Mouse (Mus musculus) midbrain, embryonic 13.5 days (tissue): Measurements from ENCODE around the gene Heatr9. TPM values are rescaled to one million over a fixed set of nuclear protein-coding genes. Genes with fewer than 3 reads are reported as not detected.

Experiments used
- ATAC-seq: fragments of 200-750 bp; cut with Nextera tagmentation; 2 replicates; pipeline ENCODE4 v1.8.0; 2017; ENCODE audit warnings: mild to moderate bottlenecking, moderate TSS enrichment, moderate library complexity
- H3K27ac ChIP-seq: fragments of 300-500 bp; sonication (generic); 2 replicates; pipeline ENCODE4 v1.5.1; 2015; ENCODE audit warnings: inconsistent platforms, mild to moderate bottlenecking, moderate library complexity
- H3K27me3 ChIP-seq: fragments of 300-500 bp; sonication (generic); 2 replicates; pipeline ENCODE4 v1.6.1; 2015; ENCODE audit warnings: mild to moderate bottlenecking, inconsistent platforms
- H3K36me3 ChIP-seq: fragments of 300-500 bp; sonication (generic); 2 replicates; pipeline ENCODE4 v1.6.1; 2015; ENCODE audit warnings: mild to moderate bottlenecking, inconsistent platforms
- H3K4me1 ChIP-seq: fragments of 300-500 bp; sonication (generic); replicated peaks from 2 replicates; pipeline ENCODE4 v1.6.1; 2015; ENCODE audit warnings: inconsistent platforms
- H3K4me2 ChIP-seq: fragments of 300-500 bp; sonication (generic); replicated peaks from 2 replicates; pipeline ENCODE4 v1.6.1; 2015; ENCODE audit warnings: moderate library complexity, mild to moderate bottlenecking, inconsistent platforms
- H3K4me3 ChIP-seq: fragments of 300-500 bp; sonication (generic); replicated peaks from 2 replicates; pipeline ENCODE4 v1.5.1; 2015; ENCODE audit warnings: mild to moderate bottlenecking, inconsistent platforms
- H3K9ac ChIP-seq: fragments of 300-500 bp; sonication (generic); replicated peaks from 2 replicates; pipeline ENCODE4 v1.6.1; 2015; ENCODE audit warnings: mild to moderate bottlenecking, inconsistent platforms
- H3K9me3 ChIP-seq: fragments of 300-500 bp; sonication (generic); 2 replicates; pipeline ENCODE4 v1.6.1; 2016; ENCODE audit warnings: mild to moderate bottlenecking, inconsistent platforms
- WGBS: fragments of 180-500 bp; shearing (Covaris S2); methylation state at CpG from one replicate; pipeline ENCODE4 v1.1.7; 2015; 5-methylcytosine and 5-hydroxymethylcytosine counted together
- polyA plus RNA-seq: library from polyadenylated mRNA; unstranded; fragments of >200 nt; fragmentation: Nextera tagmentation; extraction: Ambion mirVana; gene quantifications from 2 replicates; pipeline ENCODE4 v1.2.1, GENCODE M21; 2015

Heatr9 gene
- polyA plus RNA-seq, 1 experiment from 2014 or later, result not detected

DNA sequence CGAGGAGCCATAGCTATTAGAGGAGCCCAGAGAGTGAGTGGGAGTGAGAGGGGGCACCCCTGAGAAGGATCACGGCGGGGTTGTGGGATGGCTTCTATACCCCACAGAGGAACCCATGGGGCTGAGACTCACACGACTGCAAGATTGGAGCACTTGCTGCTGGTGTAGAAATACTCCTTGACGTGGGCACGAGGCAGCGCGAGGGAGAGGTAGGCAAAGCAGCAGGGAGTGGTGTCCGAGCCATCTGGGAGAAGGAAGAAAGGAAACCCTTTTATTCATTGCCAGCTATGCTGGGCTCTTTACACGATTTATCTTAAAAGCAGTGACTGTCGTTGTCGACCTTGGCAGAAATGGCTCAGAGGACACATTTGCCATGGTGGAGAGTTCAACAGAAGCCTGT is 7.0 kb upstream of the Heatr9 start:
- no peak overlapping the region for H3K27ac ChIP-seq
- H3K36me3 ChIP-seq, result no peaks in the 10 kb centered on the region
- no peaks in the 10 kb centered on the region for H3K27me3 ChIP-seq
- no peak overlapping the region for H3K9ac ChIP-seq
- no peak for ATAC-seq
- H3K4me2 ChIP-seq, result no peak overlapping the region
- H3K9me3 ChIP-seq, result no peaks in the 10 kb centered on the region
- H3K4me3 ChIP-seq, result no peak overlapping the region
- 74% methylated on average over 12 of the region's 12 CpGs for WGBS
- no peaks in the 10 kb centered on the region for H3K4me1 ChIP-seq

DNA sequence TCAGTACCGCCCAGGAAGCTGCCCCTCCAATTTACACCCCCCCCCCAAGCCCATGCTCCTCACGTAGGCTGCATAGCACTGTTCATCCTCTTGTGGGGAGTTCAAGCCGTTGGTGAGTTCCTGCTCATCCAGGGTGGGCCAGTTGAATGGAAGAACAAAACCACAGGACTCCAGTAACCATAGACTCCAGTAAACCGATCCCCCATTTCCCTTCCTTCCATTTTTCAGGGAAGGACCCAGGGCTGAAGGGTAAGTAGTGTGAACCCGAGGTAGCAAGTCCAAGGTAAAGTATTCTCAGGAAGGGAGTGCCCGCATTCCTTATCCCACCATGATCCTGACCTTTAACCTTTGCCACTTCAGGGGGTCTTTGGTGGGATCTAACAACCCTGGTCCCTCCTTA is 3.6 kb downstream of the Heatr9 start:
- Histone ChIP-seq H3K9me3 (no peaks in the 10 kb centered on the region), H3K9ac (no peak overlapping the region), H3K27ac (no peak overlapping the region), H3K4me2 (no peak overlapping the region), H3K36me3 (peaks cover 15% of the 10 kb centered on the region; the same call in 1 of the 2 replicates), H3K27me3 (no peaks in the 10 kb centered on the region), H3K4me1 (no peaks in the 10 kb centered on the region), H3K4me3 (no peak overlapping the region)
- WGBS, result 69% methylated on average over 6 of the region's 6 CpGs
- no peak for ATAC-seq

DNA sequence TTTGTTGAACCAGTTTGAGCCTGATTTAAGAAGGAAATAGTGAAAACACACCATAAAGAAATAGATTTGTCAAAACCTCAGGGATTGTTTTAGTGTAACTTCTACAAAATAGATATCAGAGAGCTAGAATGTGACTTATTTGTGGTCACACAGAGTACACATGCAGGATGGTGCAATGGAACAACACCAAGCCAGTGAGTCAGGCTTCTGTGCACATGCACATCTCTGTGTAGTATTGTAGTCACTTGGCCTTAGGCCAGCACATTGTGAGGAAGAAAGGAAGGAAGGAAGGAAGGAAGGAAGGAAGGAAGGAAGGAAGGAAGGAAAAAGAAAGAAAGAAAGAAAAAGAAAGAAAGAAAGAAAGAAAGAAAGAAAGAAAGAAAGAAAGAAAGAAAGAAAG is 4.8 kb downstream of the Heatr9 start:
- peaks cover 14% of the 10 kb centered on the region; the same call in 1 of the 2 replicates for H3K36me3 ChIP-seq
- H3K4me3 ChIP-seq, result no peak overlapping the region
- H3K4me1 ChIP-seq, result no peaks in the 10 kb centered on the region
- no peaks in the 10 kb centered on the region for H3K27me3 ChIP-seq
- no peak overlapping the region for H3K27ac ChIP-seq
- no peak overlapping the region for H3K9ac ChIP-seq
- ATAC-seq, result no peak
- no peak overlapping the region for H3K4me2 ChIP-seq
- H3K9me3 ChIP-seq, result no peaks in the 10 kb centered on the region

DNA sequence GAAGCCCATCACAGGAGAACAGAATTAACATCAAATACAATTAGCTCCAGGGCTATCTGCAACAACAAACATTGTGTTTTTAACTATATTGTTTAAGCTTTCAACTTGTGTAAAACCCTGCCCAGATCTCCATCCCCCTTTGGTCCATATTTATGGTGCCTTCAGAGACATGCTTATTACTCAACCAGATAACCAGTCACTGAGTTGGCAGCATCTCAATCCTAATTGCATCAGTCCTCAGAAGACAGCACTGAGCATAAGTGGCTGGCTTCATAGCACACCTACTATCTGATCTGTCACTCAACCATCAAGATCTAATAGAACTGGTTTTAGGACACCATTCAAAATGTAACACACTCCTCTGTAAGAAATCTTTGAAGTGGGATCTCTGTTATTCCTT is 12.5 kb downstream of the Heatr9 start:
- no peak for ATAC-seq
- no peak overlapping the region for H3K9ac ChIP-seq
- peaks cover 36% of the 10 kb centered on the region for H3K36me3 ChIP-seq
- H3K27me3 ChIP-seq, result no peaks in the 10 kb centered on the region
- H3K4me3 ChIP-seq, result no peak overlapping the region
- no peak overlapping the region for H3K4me2 ChIP-seq
- H3K4me1 ChIP-seq, result no peaks in the 10 kb centered on the region
- H3K9me3 ChIP-seq, result no peaks in the 10 kb centered on the region
- H3K27ac ChIP-seq, result no peak overlapping the region

DNA sequence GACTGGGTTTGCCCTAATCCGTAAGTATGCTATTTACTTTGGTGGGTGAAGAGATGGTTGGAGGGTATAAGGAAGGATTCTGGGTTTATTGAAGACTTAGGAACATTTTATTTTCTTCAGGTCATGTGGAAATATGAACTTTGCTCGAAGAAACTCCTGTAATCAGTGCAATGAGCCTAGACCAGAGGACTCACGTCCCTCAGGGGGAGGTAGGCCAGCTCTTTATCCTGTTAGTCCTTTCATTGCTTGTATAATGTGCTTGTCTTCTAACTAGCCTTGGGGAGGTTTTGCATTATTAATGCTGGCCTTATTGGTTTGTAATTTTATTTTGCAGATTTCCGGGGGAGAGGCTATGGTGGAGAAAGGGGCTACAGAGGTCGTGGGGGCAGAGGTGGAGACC is 17.7 kb downstream of the Heatr9 start:
- Histone ChIP-seq H3K36me3 (peaks cover 61% of the 10 kb centered on the region), H3K9me3 (no peaks in the 10 kb centered on the region), H3K27ac (no peak overlapping the region), H3K4me3 (no peak overlapping the region), H3K4me1 (no peaks in the 10 kb centered on the region), H3K4me2 (no peak overlapping the region), H3K27me3 (no peaks in the 10 kb centered on the region), H3K9ac (no peak overlapping the region)
- ATAC-seq, result no peak
- WGBS, result 94% methylated on average over 5 of the region's 5 CpGs

DNA sequence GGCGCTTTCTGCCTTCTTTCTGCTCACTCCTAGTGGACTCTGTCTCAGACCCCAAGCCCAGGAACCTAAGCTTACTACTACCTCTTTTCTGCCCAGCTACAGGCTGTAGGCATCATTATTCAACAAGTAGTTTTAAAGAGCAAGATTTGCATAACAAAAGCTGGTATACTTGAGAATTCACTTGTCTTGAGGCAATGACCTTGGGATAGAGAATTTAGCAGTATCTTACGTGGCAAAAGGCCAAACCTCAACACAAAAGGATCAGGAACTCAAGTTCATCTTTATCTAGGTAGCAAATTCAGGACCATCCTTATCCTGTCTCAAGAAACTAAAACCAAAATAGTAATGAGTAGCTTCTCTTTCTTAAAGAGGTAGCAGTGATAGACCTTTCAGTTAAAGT is 26.4 kb downstream of the Heatr9 start:
- 53% methylated on average over 2 of the region's 2 CpGs for WGBS
- Histone ChIP-seq H3K4me2 (no peak overlapping the region), H3K4me1 (0 out of 2 replicates have a peak, but pooled peaks cover 3% of the 10 kb centered on the region), H3K9ac (no peak overlapping the region), H3K27ac (no peak overlapping the region), H3K27me3 (no peaks in the 10 kb centered on the region), H3K4me3 (no peak overlapping the region), H3K36me3 (peaks cover 11% of the 10 kb centered on the region), H3K9me3 (no peaks in the 10 kb centered on the region)
- ATAC-seq, result no peak

DNA sequence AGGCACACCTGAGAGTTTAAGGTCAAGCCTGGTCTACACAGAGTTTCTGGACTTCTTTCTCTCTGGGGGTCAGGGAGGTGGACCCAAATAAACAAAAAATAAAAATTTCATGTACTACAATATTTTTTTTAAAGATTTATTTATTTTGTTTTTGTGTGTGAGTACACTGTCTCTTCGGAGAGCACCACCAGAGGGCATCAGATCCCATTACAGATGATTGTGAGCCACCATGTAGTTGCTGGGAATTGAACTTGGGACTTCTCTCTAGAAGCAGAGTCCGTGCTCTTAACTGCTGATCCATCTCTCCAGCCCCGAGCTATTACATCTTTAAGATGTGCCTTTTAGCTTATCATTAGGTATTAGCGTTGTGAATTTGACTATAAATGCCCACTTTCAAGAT is 30.5 kb downstream of the Heatr9 start:
- peaks cover 19% of the 10 kb centered on the region for H3K36me3 ChIP-seq
- H3K4me2 ChIP-seq, result no peak overlapping the region
- 92% methylated on average over 4 of the region's 4 CpGs for WGBS
- H3K4me1 ChIP-seq, result 0 out of 2 replicates have a peak, but pooled peaks cover 3% of the 10 kb centered on the region
- no peak overlapping the region for H3K27ac ChIP-seq
- no peak overlapping the region for H3K4me3 ChIP-seq
- no peak overlapping the region for H3K9ac ChIP-seq
- ATAC-seq, result no peak
- H3K27me3 ChIP-seq, result no peaks in the 10 kb centered on the region
- H3K9me3 ChIP-seq, result no peaks in the 10 kb centered on the region

DNA sequence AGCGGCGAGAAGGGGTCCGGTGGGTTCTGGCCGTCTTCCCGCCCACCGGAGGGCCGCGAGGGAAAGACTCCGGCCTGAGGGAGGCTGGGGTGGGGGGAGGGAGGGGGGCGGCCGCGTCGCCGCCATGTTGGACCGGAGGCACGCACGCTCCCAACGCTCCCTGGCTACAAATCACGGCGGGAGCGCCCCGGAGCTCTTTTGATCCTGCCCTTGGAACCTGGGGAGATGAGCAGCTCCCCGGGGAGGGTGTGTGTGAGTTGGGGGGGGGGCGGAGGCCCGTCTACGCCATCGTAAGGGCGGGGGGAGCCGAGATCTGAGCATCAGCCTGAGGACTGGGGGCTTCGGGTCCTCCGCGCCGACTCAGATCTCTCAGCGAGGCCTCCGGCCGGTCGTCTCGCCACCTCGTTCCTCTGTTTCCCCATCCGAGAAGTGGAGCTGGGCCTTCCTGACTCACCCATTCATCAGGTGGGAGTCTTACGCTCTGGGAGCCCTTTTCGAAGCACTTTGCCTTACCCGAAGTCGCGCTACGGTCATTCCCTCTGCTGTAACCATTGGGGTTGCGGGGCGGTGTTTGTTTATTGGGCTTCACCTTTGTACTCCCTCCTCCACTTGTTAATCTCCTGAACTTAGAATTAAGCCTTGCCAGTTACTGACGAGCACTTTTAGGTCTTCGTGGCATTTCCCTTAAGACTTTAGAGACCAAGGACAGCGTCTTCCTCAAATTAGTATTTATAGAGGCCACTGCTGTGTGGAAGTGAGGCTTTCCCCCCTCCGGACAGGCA is 48.5 kb downstream of the Heatr9 start:
- Histone ChIP-seq H3K27me3 (peaks cover 19% of the 10 kb centered on the region; the same call in 1 of the 2 replicates), H3K27ac (peak overlapping the region; percentile 95), H3K36me3 (peaks cover 13% of the 10 kb centered on the region), H3K4me1 (peaks cover 21% of the 10 kb centered on the region), H3K4me2 (peak overlapping the region; percentile 94), H3K4me3 (peak overlapping the region; percentile 94), H3K9ac (peak overlapping the region; percentile 93), H3K9me3 (no peaks in the 10 kb centered on the region)
- WGBS, result under 1% methylated on average over 39 of the region's 52 CpGs
- ATAC-seq, result peak; percentile 89

DNA sequence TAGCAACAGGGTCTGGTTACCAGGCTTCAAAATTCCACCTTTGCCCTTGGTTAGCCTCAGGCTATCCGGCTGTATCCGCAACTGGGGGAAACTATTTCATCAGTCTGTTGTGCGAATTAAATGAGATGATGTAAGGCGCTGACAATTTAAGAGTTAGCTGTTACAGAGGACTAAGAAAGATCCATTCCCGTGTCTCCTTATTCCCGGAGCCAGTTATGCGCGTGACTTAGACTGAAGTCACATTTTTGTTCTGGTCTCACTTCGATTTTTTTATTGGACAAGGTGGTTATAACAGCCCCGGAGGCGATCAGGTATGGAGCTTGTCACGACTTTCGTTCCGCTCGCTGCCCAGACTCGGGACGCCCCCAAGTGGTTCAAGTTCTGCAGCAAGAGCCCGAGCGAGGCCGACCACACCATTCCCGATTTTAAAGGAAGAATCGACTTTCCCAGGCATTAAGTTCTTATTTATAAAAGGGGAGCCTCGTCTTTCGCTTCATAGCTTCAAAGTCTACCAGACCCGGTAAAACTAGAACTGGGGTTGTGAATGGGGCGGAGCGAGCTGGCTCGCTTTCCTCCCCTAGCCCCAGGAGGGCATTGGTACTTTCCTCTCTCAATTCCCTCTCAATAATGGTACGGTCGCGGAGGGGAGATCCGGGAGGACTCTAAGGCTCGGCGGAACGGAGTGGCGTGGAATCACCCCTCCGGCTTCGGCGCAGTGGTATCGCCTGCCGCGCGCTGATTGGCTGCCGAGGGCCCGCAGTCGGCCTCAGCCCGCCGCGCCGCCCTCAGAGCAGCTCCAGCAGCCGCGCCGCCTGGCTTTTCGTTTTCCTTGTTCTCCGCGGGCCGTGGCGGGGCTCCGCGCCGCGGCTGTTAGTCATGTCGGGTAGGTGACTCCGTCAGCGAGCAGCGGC is 49.4 kb downstream of the Heatr9 start, which contains the start of gene Taf15:
TSS of gene Taf15 (plus strand) at position 763 of the 911 bp plus-strand sequence.
- peak within 1 kb of the TSS; percentile 93 for H3K9ac ChIP-seq
- under 1% methylated on average over 66 of the region's 66 CpGs for WGBS
- peak; percentile 99 for ATAC-seq
- H3K4me2 ChIP-seq, result peak within 1 kb of the TSS; percentile 94
- peaks cover 21% of the 10 kb centered on the region for H3K4me1 ChIP-seq
- H3K4me3 ChIP-seq, result peak within 1 kb of the TSS; percentile 94
- no peaks in the 10 kb centered on the region for H3K9me3 ChIP-seq
- peaks cover 22% of the 10 kb centered on the region; the same call in 1 of the 2 replicates for H3K27me3 ChIP-seq
- peak within 1 kb of the TSS; percentile 95 for H3K27ac ChIP-seq
- peaks cover 8% of the 10 kb centered on the region for H3K36me3 ChIP-seq

DNA sequence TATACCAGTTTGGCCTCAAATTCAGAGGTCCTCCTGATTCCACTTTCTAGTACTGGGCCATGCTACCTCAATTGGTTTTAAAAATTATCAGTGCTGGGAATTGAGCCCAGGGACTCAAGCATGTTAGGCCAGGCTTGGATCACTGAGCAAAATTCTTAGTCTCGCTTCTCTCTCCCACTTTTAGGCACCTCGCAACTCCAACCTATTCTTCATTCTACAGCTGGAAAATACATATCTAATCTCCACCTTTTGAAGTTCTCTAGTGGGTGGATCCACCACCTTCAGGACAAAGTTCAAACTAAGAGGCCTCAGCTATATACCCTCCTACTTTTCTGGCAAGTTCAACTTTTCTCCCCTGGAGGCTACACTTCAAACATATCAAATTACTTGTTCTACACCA is 50.2 kb downstream of the Heatr9 start:
- no peak for ATAC-seq
- H3K9ac ChIP-seq, result no peak overlapping the region
- peak overlapping the region; percentile 52 for H3K4me2 ChIP-seq
- H3K4me1 ChIP-seq, result peaks cover 25% of the 10 kb centered on the region
- peaks cover 5% of the 10 kb centered on the region; the same call in 1 of the 2 replicates for H3K36me3 ChIP-seq
- no peaks in the 10 kb centered on the region for H3K9me3 ChIP-seq
- H3K4me3 ChIP-seq, result peak overlapping the region; percentile 94; the same call in 1 of the 2 replicates
- H3K27me3 ChIP-seq, result peaks cover 28% of the 10 kb centered on the region; the same call in 1 of the 2 replicates
- no peak overlapping the region for H3K27ac ChIP-seq
- 94% methylated on average over 2 of the region's 2 CpGs for WGBS

DNA sequence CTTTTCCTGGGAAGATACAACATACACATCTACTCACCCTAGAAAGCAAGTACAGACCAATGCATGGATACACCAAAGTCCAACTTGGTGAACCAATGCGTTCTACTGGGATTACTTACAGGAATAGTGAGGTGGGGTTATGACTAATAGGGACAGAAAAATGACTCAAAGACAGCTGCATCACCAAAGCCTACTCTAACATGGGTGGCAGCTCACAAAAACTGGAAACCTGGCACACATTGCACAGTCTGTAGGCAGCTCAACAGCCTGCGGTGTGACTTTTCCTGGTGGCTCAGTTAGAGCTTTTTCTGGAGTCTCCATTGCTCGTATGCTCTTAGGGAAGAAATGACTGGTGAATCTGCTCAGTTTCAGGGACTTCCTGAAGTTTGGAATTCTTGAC is 53.2 kb downstream of the Heatr9 start:
- Histone ChIP-seq H3K4me2 (no peak overlapping the region), H3K9me3 (no peaks in the 10 kb centered on the region), H3K27me3 (peaks cover 55% of the 10 kb centered on the region), H3K27ac (no peak overlapping the region), H3K36me3 (no peaks in the 10 kb centered on the region), H3K4me3 (no peak overlapping the region), H3K4me1 (peaks cover 9% of the 10 kb centered on the region), H3K9ac (no peak overlapping the region)
- 88% methylated on average over 3 of the region's 3 CpGs for WGBS
- no peak for ATAC-seq

DNA sequence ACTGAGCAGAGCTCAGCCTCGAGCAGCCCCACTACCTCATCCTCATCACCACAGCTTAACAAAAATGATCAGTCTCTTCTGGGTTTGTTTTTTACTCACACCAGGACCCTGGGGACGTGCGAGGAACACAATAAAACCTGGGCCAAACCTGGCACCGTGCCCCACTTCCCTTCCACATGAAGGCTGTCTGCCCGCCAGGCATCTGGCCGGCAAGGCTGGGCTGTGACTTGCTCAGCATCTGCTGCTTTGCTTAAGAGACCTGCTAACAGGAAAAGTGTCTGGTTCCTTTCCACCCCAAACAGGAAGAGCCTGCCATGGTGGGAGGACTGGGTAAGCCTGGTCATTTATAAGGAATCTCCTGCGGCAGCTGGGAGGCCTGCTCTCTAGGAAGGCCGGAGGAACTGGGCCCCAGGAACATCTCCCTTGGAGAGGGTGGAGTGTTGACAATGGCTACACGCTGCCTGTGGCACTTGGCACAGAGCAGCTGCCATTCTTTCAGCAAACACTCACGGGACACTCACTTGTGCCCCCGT is 54.8 kb downstream of the Heatr9 start:
- Histone ChIP-seq H3K4me2 (no peak overlapping the region), H3K27ac (no peak overlapping the region), H3K9me3 (no peaks in the 10 kb centered on the region), H3K4me1 (peaks cover 20% of the 10 kb centered on the region), H3K4me3 (no peak overlapping the region), H3K36me3 (no peaks in the 10 kb centered on the region), H3K27me3 (peaks cover 71% of the 10 kb centered on the region), H3K9ac (no peak overlapping the region)
- 68% methylated on average over 11 of the region's 11 CpGs for WGBS
- 0 out of 2 replicates have a peak, but pooled peaks have one; percentile 37 for ATAC-seq
